Mouse (Mus musculus): ENCODE measurements around the gene Gzf1. TPM values are rescaled to one million over a fixed set of nuclear protein-coding genes. Genes with fewer than 3 reads are reported as not detected.

Gene Gzf1
- polyA plus RNA-seq, 1 experiment from 2014 or later, result 9.4 TPM

- 82% methylated on average over 6 of the region's 6 CpGs for WGBS
- Histone ChIP-seq H3K9ac (ENCODE audit: low read length) (no peak overlapping the region), H3K4me1 (replicated peaks; ENCODE audit: control insufficient read depth, insufficient read depth) (no peaks in the 10 kb centered on the region), H3K9me3 (ENCODE audit: control insufficient read depth, low read length) (no peaks in the 10 kb centered on the region), H3K27ac (replicated peaks) (no peak overlapping the region), H3K4me3 (ENCODE audit: low read depth, low read length) (no peak overlapping the region), H3K36me3 (ENCODE audit: control insufficient read depth, insufficient read depth, low read length) (peaks cover 4% of the 10 kb centered on the region; the same call in 1 of the 2 replicates), H3K4me2 (replicated peaks; ENCODE audit: low read depth) (no peak overlapping the region), H3K27me3 (ENCODE audit: control insufficient read depth, insufficient read depth, low read length) (no peaks in the 10 kb centered on the region)
- ATAC-seq (ENCODE audit: low FRiP score, low TSS enrichment) (no peak), DNase-seq (ENCODE audit: low spot score) (no peak)
- no peak for TF ChIP-seq CTCF (IDR thresholded peaks at IDR 0.05; ENCODE audit: low read depth)
- TF ChIP-seq EP300 (optimal IDR thresholded peaks at IDR 0.05), result no peak
These were observed 26.3 kb downstream of the Gzf1 start for GRCm38 (mm10) chr2:148707202-148707530.

- DNase-seq (ENCODE audit: low spot score), result no peak
- H3K4me1 ChIP-seq (replicated peaks; ENCODE audit: control insufficient read depth, insufficient read depth), result no peaks in the 10 kb centered on the region
- H3K36me3 ChIP-seq (ENCODE audit: control insufficient read depth, insufficient read depth, low read length), result no peaks in the 10 kb centered on the region; the same call in 1 of the 2 replicates
- no peak overlapping the region for H3K9ac ChIP-seq (ENCODE audit: low read length)
- no peak overlapping the region for H3K4me2 ChIP-seq (replicated peaks; ENCODE audit: low read depth)
- no peak overlapping the region for H3K27ac ChIP-seq (replicated peaks)
- ATAC-seq (ENCODE audit: low FRiP score, low TSS enrichment), result no peak
- H3K4me3 ChIP-seq (ENCODE audit: low read depth, low read length), result no peak overlapping the region
- no peaks in the 10 kb centered on the region for H3K27me3 ChIP-seq (ENCODE audit: control insufficient read depth, insufficient read depth, low read length)
- no peaks in the 10 kb centered on the region for H3K9me3 ChIP-seq (ENCODE audit: control insufficient read depth, low read length)
- TF ChIP-seq EP300 (optimal IDR thresholded peaks at IDR 0.05) (no peak), CTCF (IDR thresholded peaks at IDR 0.05; ENCODE audit: low read depth) (no peak)
- 74% methylated on average over 3 of the region's 3 CpGs for WGBS
These were observed 31.5 kb downstream of the Gzf1 start for GRCm38 (mm10) chr2:148712326-148712725.

GRCm38 (mm10) chr2:148717072-148717471 is 36.2 kb downstream of the Gzf1 start:
- WGBS, result 60% methylated on average over 2 of the region's 2 CpGs
- no peak for DNase-seq (ENCODE audit: low spot score)

GRCm38 (mm10) chr2:148719271-148719995 is 38.6 kb downstream of the Gzf1 start:
- TF ChIP-seq EP300 (optimal IDR thresholded peaks at IDR 0.05) (no peak), CTCF (IDR thresholded peaks at IDR 0.05; ENCODE audit: low read depth) (no peak)
- Histone ChIP-seq H3K27me3 (ENCODE audit: control insufficient read depth, insufficient read depth, low read length) (no peaks in the 10 kb centered on the region), H3K4me2 (replicated peaks; ENCODE audit: low read depth) (no peak overlapping the region), H3K36me3 (ENCODE audit: control insufficient read depth, insufficient read depth, low read length) (no peaks in the 10 kb centered on the region), H3K9ac (ENCODE audit: low read length) (no peak overlapping the region), H3K27ac (replicated peaks) (no peak overlapping the region), H3K9me3 (ENCODE audit: control insufficient read depth, low read length) (no peaks in the 10 kb centered on the region), H3K4me3 (ENCODE audit: low read depth, low read length) (no peak overlapping the region), H3K4me1 (replicated peaks; ENCODE audit: control insufficient read depth, insufficient read depth) (no peaks in the 10 kb centered on the region)
- no peak for ATAC-seq (ENCODE audit: low FRiP score, low TSS enrichment)
- 52% methylated on average over 2 of the region's 2 CpGs for WGBS
- DNase-seq (ENCODE audit: low spot score), result no peak

More at GRCm38 (mm10) chr2:148717072-148717471, 36.2 kb downstream of the Gzf1 start:
- no peaks in the 10 kb centered on the region for H3K9me3 ChIP-seq (ENCODE audit: control insufficient read depth, low read length)
- no peak overlapping the region for H3K4me2 ChIP-seq (replicated peaks; ENCODE audit: low read depth)
- no peaks in the 10 kb centered on the region for H3K27me3 ChIP-seq (ENCODE audit: control insufficient read depth, insufficient read depth, low read length)
- no peak overlapping the region for H3K27ac ChIP-seq (replicated peaks)
- H3K36me3 ChIP-seq (ENCODE audit: control insufficient read depth, insufficient read depth, low read length), result no peaks in the 10 kb centered on the region
- no peak overlapping the region for H3K4me3 ChIP-seq (ENCODE audit: low read depth, low read length)
- no peak for TF ChIP-seq CTCF (IDR thresholded peaks at IDR 0.05; ENCODE audit: low read depth)
- no peak for TF ChIP-seq EP300 (optimal IDR thresholded peaks at IDR 0.05)
- no peak overlapping the region for H3K9ac ChIP-seq (ENCODE audit: low read length)
- H3K4me1 ChIP-seq (replicated peaks; ENCODE audit: control insufficient read depth, insufficient read depth), result no peaks in the 10 kb centered on the region
- ATAC-seq (ENCODE audit: low FRiP score, low TSS enrichment), result no peak

GRCm38 (mm10) chr2:148731614-148732326 is 50.9 kb downstream of the Gzf1 start:
- DNase-seq (ENCODE audit: low spot score), result peak; percentile 23
- no peak for TF ChIP-seq EP300 (optimal IDR thresholded peaks at IDR 0.05)
- H3K9me3 ChIP-seq (ENCODE audit: control insufficient read depth, low read length), result no peaks in the 10 kb centered on the region
- under 1% methylated on average over 35 of the region's 35 CpGs for WGBS
- ATAC-seq (ENCODE audit: low FRiP score, low TSS enrichment), result peak; percentile 69
- peak overlapping the region; percentile 58; the same call in 1 of the 2 replicates for H3K27ac ChIP-seq (replicated peaks)
- H3K4me3 ChIP-seq (ENCODE audit: low read depth, low read length), result peak overlapping the region; percentile 75
- 0 out of 2 replicates have a peak, but pooled peaks cover 3% of the 10 kb centered on the region for H3K4me1 ChIP-seq (replicated peaks; ENCODE audit: control insufficient read depth, insufficient read depth)
- no peaks in the 10 kb centered on the region for H3K27me3 ChIP-seq (ENCODE audit: control insufficient read depth, insufficient read depth, low read length)
- H3K9ac ChIP-seq (ENCODE audit: low read length), result peak overlapping the region; percentile 81
- H3K4me2 ChIP-seq (replicated peaks; ENCODE audit: low read depth), result peak overlapping the region; percentile 93
- H3K36me3 ChIP-seq (ENCODE audit: control insufficient read depth, insufficient read depth, low read length), result no peaks in the 10 kb centered on the region

Data from stomach, postnatal 0 days (tissue).